Mouse (Mus musculus) embryonic facial prominence, embryonic 10.5 days (tissue): Measurements from ENCODE around the gene Mtr. TPM values are rescaled to one million over a fixed set of nuclear protein-coding genes. Genes with fewer than 3 reads are reported as not detected.
A peak's percentile ranks its signal among the peaks of the same experiment; 100 is the strongest.

Experiments
- DNase-seq: peaks from one replicate; pipeline ENCODE4 v3.0.0-alpha.2; 2017; ENCODE audit warnings: low spot score
- H3K27ac ChIP-seq: fragments of 300-500 bp; sonication (generic); replicated peaks from 2 replicates; pipeline ENCODE4 v1.5.1; 2016; ENCODE audit warnings: mild to moderate bottlenecking
- H3K27me3 ChIP-seq: fragments of 300-500 bp; sonication (generic); replicated peaks from 2 replicates; pipeline ENCODE4 v1.6.1; 2016; ENCODE audit warnings: low read depth, mild to moderate bottlenecking; ENCODE audit not compliant: poor library complexity, severe bottlenecking
- H3K36me3 ChIP-seq: fragments of 300-500 bp; sonication (generic); replicated peaks from 2 replicates; pipeline ENCODE4 v1.6.1; 2016; ENCODE audit warnings: mild to moderate bottlenecking, moderate library complexity
- H3K4me1 ChIP-seq: fragments of 300-500 bp; sonication (generic); 2 replicates; pipeline ENCODE4 v1.6.1; 2016
- H3K4me3 ChIP-seq: fragments of 300-500 bp; sonication (generic); 2 replicates; pipeline ENCODE4 v1.5.1; 2016; ENCODE audit warnings: mild to moderate bottlenecking, moderate library complexity
- H3K9me3 ChIP-seq: fragments of 300-500 bp; sonication (generic); 2 replicates; pipeline ENCODE4 v1.6.1; 2016; ENCODE audit warnings: mild to moderate bottlenecking
- whole genome bisulfite sequencing: fragments of 180-500 bp; shearing (Covaris S2); methylation state at CpG from one replicate; pipeline ENCODE4 v1.1.7; 2016; 5-methylcytosine and 5-hydroxymethylcytosine counted together
- polyA plus RNA-seq: library from polyadenylated mRNA; unstranded; fragments of >200 nt; fragmentation: Nextera tagmentation; extraction: Ambion mirVana; gene quantifications from 2 replicates; pipeline ENCODE4 v1.2.1, GENCODE M21; 2016

The Mtr gene
- polyA plus RNA-seq, 1 experiment from 2014 or later: 22.6 TPM

DNA sequence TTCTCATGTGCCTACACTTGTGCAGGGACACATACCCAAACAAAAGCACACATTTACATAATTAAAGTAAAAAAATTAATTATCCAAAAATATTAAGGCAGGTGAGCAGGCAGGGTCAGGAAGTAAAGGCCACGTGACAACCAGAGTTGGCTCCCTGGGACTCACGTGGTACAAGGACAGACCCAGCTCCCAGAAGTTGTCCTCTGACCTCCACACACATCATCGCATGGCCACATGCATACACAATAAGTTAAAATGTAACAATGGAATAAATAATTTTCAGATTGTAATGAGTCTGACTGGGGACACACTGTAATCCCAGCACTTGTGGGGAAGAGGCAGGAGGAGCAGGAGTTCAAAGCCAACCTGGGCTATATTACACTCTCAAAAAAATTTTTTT, 10.1 kb upstream of the Mtr start:
- DNase-seq: no peak
- H3K4me3 ChIP-seq: no peak overlapping the region
- H3K9me3 ChIP-seq: no peaks in the 10 kb centered on the region
- no peaks in the 10 kb centered on the region for H3K27me3 ChIP-seq
- no peak overlapping the region for H3K27ac ChIP-seq
- no peaks in the 10 kb centered on the region for H3K4me1 ChIP-seq
- WGBS: 92% methylated on average over 3 of the region's 3 CpGs
- H3K36me3 ChIP-seq: no peaks in the 10 kb centered on the region

DNA sequence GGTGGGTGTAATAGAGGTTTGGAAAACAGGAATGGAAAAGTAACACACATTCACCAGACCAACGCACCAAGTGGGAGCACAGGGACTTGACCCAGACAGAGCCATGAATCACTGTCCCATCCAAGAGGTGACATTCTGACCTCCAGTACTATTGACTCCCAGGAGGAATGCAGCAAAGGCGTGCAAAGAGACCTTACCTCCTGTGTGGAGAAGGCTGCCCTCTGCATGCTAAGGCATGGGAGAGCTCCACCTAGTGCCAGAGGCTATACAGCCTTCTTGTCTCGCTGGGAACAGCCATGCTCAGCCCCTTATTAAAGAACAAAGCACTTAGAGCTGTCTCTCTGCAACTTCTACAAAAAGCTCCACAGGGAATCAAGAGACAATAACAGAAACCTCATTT, 9.2 kb upstream of the Mtr start:
- Histone ChIP-seq H3K27ac (no peak overlapping the region), H3K4me1 (no peaks in the 10 kb centered on the region), H3K9me3 (no peaks in the 10 kb centered on the region), H3K36me3 (no peaks in the 10 kb centered on the region), H3K27me3 (no peaks in the 10 kb centered on the region), H3K4me3 (no peak overlapping the region)
- DNase-seq: no peak
- 53% methylated on average over 3 of the region's 3 CpGs for WGBS

DNA sequence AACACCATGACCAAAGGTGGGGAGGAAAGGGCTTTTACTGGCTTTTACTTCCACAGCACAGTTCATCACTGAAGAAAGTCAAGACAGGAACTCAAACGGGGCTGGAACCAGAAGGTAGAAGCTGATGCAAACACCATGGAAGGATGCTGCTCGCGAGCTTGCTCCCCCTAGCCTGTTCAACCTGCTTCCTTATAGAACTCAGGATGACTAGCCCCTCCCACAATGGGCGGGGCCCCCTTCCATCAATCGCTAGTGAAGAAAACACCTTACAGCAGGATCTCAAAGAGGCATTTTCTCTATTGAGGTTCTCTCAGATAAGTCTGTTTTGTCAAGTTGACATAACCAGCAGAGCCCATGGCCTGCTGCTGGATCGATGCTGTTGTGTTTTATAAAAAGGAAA, 6.1 kb upstream of the Mtr start:
- no peaks in the 10 kb centered on the region for H3K27me3 ChIP-seq
- no peaks in the 10 kb centered on the region for H3K36me3 ChIP-seq
- H3K4me3 ChIP-seq: no peak overlapping the region
- no peak overlapping the region for H3K27ac ChIP-seq
- 75% methylated on average over 6 of the region's 6 CpGs for WGBS
- no peaks in the 10 kb centered on the region for H3K4me1 ChIP-seq
- DNase-seq: no peak
- peaks cover 10% of the 10 kb centered on the region; the same call in 1 of the 2 replicates for H3K9me3 ChIP-seq

DNA sequence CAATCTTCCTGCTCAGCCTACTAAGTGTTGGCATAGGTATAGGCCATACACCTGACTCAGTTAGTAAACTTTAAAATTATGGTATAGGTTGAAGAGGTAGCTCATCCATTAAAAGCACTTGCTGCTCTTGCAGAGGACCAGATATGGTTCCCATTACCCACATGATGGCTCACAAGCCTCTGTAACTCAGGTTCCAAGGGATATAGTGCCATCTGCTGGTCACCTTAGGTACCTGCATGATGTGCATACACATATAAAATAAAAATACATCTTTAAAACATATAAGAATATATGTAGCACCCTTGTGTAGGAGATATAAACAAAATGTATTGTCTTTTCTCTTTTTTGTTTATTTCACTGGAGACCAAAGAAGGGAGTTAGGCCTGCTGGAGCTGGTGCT, 3.6 kb upstream of the Mtr start:
- Histone ChIP-seq H3K36me3 (no peaks in the 10 kb centered on the region), H3K27me3 (no peaks in the 10 kb centered on the region), H3K27ac (no peak overlapping the region), H3K4me1 (peaks cover 6% of the 10 kb centered on the region), H3K9me3 (peaks cover 10% of the 10 kb centered on the region; the same call in 1 of the 2 replicates), H3K4me3 (no peak overlapping the region)
- no peak for DNase-seq

DNA sequence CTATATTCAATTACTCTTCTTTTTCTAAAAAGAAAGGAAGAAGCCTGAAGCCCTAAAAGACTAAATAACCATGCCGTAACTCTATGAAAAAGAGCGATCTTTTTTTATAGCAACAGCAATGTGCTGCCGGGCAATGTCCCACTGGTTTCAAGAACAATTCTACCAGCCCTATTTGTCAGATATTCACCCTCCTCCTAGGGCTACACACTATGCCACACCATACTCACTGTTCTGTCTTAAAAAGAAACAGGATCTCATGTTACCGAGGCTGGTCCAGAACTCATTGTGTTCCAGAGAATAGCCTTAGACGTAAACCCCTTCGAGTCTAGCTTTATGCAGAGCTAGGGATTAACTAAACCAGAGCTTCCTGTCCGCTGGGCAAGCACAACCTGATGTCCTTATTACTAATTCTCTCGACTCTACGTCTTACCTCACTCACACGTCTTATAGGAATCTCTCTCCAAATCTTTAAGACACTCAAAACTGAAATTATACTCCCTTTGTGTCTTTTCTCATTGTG, 982 bp downstream of the Mtr start:
- peaks cover 18% of the 10 kb centered on the region for H3K4me1 ChIP-seq
- 16% methylated on average over 10 of the region's 10 CpGs for WGBS
- DNase-seq: peak; percentile 13
- H3K4me3 ChIP-seq: peak overlapping the region; percentile 82
- no peaks in the 10 kb centered on the region for H3K27me3 ChIP-seq
- peaks cover 14% of the 10 kb centered on the region for H3K36me3 ChIP-seq
- peaks cover 10% of the 10 kb centered on the region; the same call in 1 of the 2 replicates for H3K9me3 ChIP-seq
- peak overlapping the region; percentile 89 for H3K27ac ChIP-seq

DNA sequence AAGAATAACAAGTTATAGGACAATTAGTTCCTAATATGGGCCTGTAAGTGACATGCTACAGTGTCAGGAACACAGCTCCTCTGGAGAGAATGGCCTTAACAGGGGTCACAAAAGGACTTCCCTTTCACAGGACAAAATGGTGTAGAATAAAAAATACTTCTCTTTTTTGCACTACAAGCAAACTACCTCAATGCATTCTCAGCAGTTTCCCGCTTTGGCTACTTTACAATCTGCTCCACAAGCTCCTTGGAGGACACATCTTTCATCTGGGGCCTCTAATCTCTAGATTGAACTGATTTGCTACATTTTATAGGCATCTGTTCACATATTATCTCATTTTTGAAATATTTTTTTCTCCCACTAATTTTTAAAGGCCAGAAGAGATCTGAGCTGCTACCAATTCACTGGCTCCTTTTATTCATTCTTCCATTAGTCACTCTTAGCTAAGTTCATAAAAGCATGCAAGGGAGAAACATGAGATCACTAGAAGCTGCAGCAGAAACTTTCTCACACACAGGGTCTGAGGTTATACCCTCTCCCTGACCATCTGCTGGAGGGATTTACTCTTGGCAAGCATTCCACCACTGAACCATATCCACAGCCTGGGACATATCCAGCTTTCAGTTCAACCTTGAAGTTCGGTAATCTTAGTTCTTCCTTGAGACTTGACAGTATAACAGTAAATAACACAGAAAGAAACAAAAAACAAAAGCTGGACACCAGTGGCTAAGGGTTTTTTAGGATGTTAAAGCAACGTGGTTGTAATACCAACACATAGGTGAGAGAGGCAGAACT, 1.8 kb downstream of the Mtr start:
- no peak for DNase-seq
- peaks cover 22% of the 10 kb centered on the region for H3K36me3 ChIP-seq
- H3K27ac ChIP-seq: no peak overlapping the region
- 83% methylated on average over 3 of the region's 3 CpGs for WGBS
- H3K9me3 ChIP-seq: peaks cover 7% of the 10 kb centered on the region; the same call in 1 of the 2 replicates
- peaks cover 18% of the 10 kb centered on the region for H3K4me1 ChIP-seq
- no peaks in the 10 kb centered on the region for H3K27me3 ChIP-seq
- H3K4me3 ChIP-seq: peak overlapping the region; percentile 82

DNA sequence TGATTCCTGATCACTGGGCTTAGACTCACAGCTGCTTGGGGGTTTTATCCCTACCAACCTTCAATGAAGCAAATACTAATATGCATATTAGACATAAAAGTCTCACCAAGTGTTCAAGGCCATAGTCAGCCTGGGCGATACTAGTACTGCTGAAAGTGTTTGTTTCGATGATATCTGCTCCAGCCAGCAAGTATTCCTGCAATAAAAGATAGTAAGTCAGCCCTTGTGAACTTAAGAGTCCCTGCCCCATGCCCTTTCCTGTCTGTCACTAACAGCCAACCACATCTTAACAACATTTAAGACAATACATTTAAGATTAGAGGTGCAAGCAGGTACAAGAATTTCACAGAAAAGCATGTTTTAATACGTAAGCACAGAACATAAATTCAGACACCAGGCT, 7.4 kb downstream of the Mtr start:
- Histone ChIP-seq H3K36me3 (peaks cover 74% of the 10 kb centered on the region), H3K9me3 (no peaks in the 10 kb centered on the region), H3K4me1 (peaks cover 2% of the 10 kb centered on the region), H3K27ac (no peak overlapping the region), H3K4me3 (no peak overlapping the region), H3K27me3 (no peaks in the 10 kb centered on the region)
- DNase-seq: no peak
- WGBS: 97% methylated on average over 3 of the region's 3 CpGs

DNA sequence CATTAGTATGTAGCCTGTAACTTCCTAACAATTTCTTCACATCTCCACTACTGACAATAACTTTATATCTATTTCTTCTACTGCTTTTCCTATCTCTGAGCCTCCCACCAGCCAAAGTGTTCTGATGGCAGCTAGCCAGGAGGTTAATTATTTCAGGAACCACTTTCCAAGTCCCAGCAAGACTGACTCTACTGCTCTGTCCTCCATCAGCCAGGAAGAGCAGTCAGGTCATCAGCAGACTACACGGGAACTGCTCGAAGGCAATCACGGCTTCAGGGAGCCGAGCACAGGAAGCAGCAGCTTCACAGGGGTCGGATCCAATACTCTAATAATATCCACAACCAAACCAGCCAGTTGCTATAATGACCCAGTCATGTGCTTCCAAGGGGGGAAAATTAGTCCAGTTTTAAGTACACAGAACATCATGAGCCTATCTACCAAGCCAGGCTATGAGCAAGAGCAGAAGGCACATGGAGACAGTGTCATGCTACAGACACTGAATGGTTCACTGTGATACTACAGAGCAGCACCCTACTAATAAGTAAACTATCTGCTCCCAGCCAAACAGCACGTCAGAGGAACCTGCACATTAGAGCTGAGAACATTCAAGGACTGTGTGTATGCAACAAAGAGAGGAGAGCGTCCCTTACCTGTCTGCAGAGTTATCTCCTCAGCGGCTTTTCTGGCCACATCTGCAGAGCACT, 8.6 kb downstream of the Mtr start:
- H3K4me1 ChIP-seq: no peaks in the 10 kb centered on the region
- WGBS: 91% methylated on average over 8 of the region's 8 CpGs
- no peak overlapping the region for H3K27ac ChIP-seq
- DNase-seq: no peak
- no peaks in the 10 kb centered on the region for H3K27me3 ChIP-seq
- H3K4me3 ChIP-seq: no peak overlapping the region
- peaks cover 84% of the 10 kb centered on the region for H3K36me3 ChIP-seq
- H3K9me3 ChIP-seq: no peaks in the 10 kb centered on the region

DNA sequence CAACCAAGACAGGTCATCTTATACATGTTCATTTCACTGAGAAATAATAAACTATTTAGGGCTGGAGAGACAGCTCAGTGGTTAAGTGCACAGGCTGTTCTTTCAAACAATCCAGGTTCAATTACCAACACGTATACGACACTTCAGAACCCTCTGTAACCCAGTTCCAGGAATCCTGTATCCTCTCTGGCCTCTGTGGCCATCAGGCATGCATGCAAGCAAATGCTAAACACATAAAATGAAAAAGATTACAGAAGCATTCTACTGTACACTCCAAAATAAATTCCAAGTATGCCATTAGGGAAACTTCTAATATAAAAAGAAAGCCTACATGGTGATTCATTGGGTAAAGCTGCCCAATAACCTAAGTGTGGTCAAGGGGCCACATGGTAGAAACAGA, 12.0 kb downstream of the Mtr start:
- H3K27ac ChIP-seq: no peak overlapping the region
- peaks cover 94% of the 10 kb centered on the region for H3K36me3 ChIP-seq
- 96% methylated on average over 2 of the region's 2 CpGs for WGBS
- DNase-seq: no peak
- no peaks in the 10 kb centered on the region for H3K27me3 ChIP-seq
- H3K4me1 ChIP-seq: no peaks in the 10 kb centered on the region
- no peak overlapping the region for H3K4me3 ChIP-seq
- no peaks in the 10 kb centered on the region for H3K9me3 ChIP-seq

DNA sequence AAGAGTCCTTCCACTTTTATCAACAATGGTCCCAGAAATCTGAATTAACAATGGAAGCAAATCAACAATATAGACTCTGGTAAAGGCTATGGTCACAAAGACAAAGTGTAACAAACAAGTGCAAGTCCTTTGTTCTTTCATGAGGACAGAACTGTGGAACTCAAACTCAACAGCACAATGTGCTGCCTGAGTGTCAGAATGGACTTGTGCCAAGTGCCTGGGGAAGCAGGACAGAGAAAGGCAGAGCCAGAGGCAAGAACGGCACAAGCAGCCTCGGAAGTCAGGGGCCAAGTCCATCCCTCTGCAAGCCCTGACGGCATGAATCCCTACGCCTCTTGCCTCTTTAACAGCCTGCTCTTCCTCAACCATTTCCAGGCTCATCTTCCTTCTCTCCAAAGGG, 13.9 kb downstream of the Mtr start:
- no peak for DNase-seq
- Histone ChIP-seq H3K4me3 (no peak overlapping the region), H3K27ac (no peak overlapping the region), H3K9me3 (no peaks in the 10 kb centered on the region), H3K36me3 (peaks cover 95% of the 10 kb centered on the region), H3K4me1 (no peaks in the 10 kb centered on the region), H3K27me3 (no peaks in the 10 kb centered on the region)
- WGBS: 92% methylated on average over 4 of the region's 4 CpGs

DNA sequence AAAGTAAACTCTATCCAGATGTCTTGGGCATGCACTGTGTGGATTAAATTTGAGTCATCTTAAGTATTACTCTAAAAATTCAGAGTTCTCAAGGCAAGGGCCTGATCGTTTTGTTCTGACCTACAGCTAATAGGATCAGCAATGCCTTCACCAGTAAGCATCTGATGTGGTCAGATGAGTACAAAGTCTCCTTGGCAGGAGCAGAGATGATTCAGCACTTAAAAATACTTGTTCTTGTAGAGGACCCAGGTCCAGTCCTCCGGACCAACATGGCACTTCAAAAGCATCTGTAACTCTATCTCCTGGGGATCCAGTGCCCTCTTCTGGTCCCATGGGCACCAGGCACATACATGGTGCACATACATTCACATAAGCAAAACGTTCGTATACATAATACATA, 25.8 kb downstream of the Mtr start:
- Histone ChIP-seq H3K4me1 (no peaks in the 10 kb centered on the region), H3K9me3 (no peaks in the 10 kb centered on the region), H3K36me3 (peaks cover 95% of the 10 kb centered on the region), H3K27me3 (no peaks in the 10 kb centered on the region), H3K27ac (no peak overlapping the region), H3K4me3 (no peak overlapping the region)
- DNase-seq: no peak
- WGBS: 91% methylated on average over 4 of the region's 4 CpGs

DNA sequence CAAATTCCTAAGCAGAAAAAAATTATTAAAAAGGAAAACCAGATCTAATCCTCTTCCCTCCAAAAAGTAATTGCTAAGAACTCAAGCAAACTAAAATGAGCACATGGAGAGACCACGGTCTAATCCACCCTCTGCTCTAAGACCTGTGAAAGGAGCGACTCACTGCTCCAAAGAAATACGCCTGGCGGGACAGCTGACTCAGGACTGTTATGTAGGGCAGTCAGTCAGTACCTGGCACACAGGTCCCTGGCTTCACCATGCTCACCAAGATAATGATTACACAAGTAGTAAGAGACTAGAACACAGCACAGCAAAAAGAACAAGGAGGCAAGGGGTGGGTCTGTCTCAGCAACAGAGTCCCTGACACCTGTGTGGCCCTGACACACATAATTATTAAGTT, 29.7 kb downstream of the Mtr start:
- no peak overlapping the region for H3K4me3 ChIP-seq
- H3K4me1 ChIP-seq: no peaks in the 10 kb centered on the region
- no peak for DNase-seq
- H3K9me3 ChIP-seq: no peaks in the 10 kb centered on the region
- 87% methylated on average over 4 of the region's 4 CpGs for WGBS
- no peaks in the 10 kb centered on the region for H3K27me3 ChIP-seq
- H3K27ac ChIP-seq: no peak overlapping the region
- peaks cover 98% of the 10 kb centered on the region for H3K36me3 ChIP-seq

DNA sequence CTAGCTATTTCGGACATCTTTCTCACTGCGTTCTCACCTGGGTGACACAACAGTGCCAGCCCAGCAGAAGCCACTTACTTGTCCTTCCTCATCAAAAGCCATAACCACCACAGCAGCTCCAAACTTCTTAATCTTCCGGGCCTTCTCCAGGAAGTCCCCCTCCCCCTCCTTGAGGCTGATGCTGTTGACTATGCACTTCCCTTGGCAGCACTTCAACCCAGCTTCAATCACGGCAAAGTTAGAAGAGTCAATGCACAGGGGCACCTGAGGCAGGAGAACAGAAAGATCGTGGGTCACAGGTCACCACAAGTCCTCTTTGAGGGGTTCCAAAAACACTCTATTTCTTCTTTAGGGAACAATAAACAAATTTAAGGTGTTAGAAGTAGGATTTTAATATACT, 30.3 kb downstream of the Mtr start:
- H3K36me3 ChIP-seq: peaks cover 96% of the 10 kb centered on the region
- 78% methylated on average over 5 of the region's 5 CpGs for WGBS

More for the DNA sequence above, 30.3 kb downstream of the Mtr start:
- no peak overlapping the region for H3K4me3 ChIP-seq
- no peaks in the 10 kb centered on the region for H3K27me3 ChIP-seq
- DNase-seq: no peak
- no peak overlapping the region for H3K27ac ChIP-seq
- H3K9me3 ChIP-seq: no peaks in the 10 kb centered on the region
- H3K4me1 ChIP-seq: no peaks in the 10 kb centered on the region
